Mouse (Mus musculus): Measurements from ENCODE around the gene Cdk14. TPM values are rescaled to one million over a fixed set of nuclear protein-coding genes. Genes with fewer than 3 reads are reported as not detected.

Gene Cdk14
- polyA plus RNA-seq, 1 experiment from 2014 or later: 10.8 TPM

DNA sequence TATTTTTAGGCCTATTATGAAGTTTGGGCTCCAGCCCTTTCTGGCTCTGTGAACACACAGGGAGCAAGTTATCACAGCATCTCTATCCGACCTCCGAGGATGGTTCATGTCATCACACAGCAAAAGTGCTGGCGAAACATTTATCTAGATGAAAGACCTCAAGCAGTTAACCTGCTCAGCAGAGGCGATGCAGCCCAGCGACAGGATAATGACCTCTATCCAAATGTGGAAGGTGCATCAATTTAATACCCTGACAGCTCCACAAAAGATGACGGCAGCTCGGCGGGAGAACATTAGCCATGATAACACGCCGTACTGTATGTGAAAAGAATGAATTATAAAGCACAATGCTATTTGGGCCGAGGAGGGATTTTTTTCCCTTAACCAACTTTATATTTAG lies 586.2 kb downstream of the Cdk14 start:
- H3K27ac ChIP-seq (replicated peaks): 0 out of 2 replicates have a peak overlapping the region, but pooled peaks have one; percentile 5
- no peak overlapping the region for H3K4me3 ChIP-seq
- H3K27me3 ChIP-seq (replicated peaks): no peaks in the 10 kb centered on the region
- no peaks in the 10 kb centered on the region for H3K36me3 ChIP-seq
- no peak for ATAC-seq (ENCODE audit: extremely low read depth, insufficient number of reproducible peaks, low FRiP score, low TSS enrichment)
- no peaks in the 10 kb centered on the region for H3K9me3 ChIP-seq
- H3K4me2 ChIP-seq: peak overlapping the region; percentile 16; the same call in 1 of the 2 replicates
- WGBS: 46% methylated on average over 11 of the region's 11 CpGs
- peaks cover 21% of the 10 kb centered on the region for H3K4me1 ChIP-seq
- no peak overlapping the region for H3K9ac ChIP-seq

DNA sequence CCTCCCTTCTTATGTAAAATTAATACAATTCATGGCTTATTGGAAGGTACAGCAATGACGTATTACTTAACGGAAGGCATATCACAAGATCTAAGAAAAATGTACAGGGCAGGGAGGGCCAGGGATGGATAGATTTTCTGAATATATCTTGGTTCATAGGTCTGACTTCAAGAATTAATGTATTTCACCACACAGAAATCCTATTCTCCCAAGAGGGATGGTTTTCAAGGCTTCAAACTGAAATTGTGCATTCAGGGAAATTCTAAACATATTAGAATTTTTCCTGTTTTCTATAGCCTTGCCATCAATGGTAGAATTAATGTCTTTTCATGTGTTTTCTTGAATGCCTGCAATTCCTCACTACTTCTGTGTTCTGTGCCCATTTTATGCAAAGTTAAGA lies 593.2 kb downstream of the Cdk14 start:
- Histone ChIP-seq H3K27me3 (replicated peaks) (no peaks in the 10 kb centered on the region), H3K36me3 (no peaks in the 10 kb centered on the region), H3K27ac (replicated peaks) (no peak overlapping the region), H3K4me3 (no peak overlapping the region), H3K4me1 (no peaks in the 10 kb centered on the region), H3K9me3 (no peaks in the 10 kb centered on the region), H3K4me2 (no peak overlapping the region), H3K9ac (no peak overlapping the region)
- no peak for ATAC-seq (ENCODE audit: extremely low read depth, insufficient number of reproducible peaks, low FRiP score, low TSS enrichment)
- WGBS: 84% methylated on average over 2 of the region's 2 CpGs

DNA sequence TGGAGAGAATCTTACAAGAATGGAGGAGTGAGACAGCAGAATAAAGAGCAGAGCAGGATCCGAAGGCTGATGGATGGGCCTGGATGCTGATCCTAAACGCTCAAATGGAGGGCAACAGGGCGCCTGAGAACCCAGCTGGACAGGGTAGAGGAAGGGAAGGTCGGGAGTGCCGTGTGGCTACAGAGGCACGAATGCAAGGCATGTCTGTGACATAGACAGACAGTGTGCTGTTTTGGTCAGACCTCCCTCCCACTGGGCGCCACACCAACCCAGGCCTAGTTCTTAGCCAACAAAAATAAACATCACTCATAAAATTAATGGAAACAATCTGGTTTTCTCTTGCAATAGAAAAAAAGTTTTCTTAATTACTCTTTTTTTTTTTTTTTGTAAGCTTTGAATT lies 594.2 kb downstream of the Cdk14 start:
- Histone ChIP-seq H3K36me3 (no peaks in the 10 kb centered on the region), H3K4me3 (no peak overlapping the region), H3K9me3 (no peaks in the 10 kb centered on the region), H3K27me3 (replicated peaks) (no peaks in the 10 kb centered on the region), H3K4me2 (no peak overlapping the region), H3K4me1 (peaks cover 5% of the 10 kb centered on the region), H3K27ac (replicated peaks) (no peak overlapping the region), H3K9ac (no peak overlapping the region)
- WGBS: 62% methylated on average over 7 of the region's 7 CpGs
- ATAC-seq (ENCODE audit: extremely low read depth, insufficient number of reproducible peaks, low FRiP score, low TSS enrichment): no peak

DNA sequence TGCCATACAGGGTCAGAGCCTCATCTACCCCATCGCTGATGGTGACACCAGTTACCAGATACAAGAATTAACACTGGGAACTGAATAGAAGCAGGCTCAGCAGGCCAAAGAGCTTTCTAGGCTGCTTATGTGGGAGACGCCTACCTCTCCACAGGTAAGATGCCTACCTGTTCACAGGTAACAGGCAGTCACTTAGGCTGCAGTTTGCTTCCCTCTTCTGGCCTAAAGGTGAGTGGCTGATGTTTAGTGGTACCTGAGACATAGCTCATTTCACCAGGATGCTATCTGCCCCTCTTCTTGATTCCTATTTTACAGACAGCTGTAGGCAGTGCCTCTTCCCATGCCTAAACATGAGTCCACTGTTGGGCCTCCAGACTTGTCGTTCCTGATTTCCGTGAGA lies 595.0 kb downstream of the Cdk14 start:
- no peaks in the 10 kb centered on the region for H3K9me3 ChIP-seq
- H3K27me3 ChIP-seq (replicated peaks): no peaks in the 10 kb centered on the region
- no peak overlapping the region for H3K27ac ChIP-seq (replicated peaks)
- H3K4me1 ChIP-seq: peaks cover 5% of the 10 kb centered on the region
- WGBS: 82% methylated on average over 4 of the region's 4 CpGs
- no peak overlapping the region for H3K4me2 ChIP-seq
- H3K9ac ChIP-seq: no peak overlapping the region
- ATAC-seq (ENCODE audit: extremely low read depth, insufficient number of reproducible peaks, low FRiP score, low TSS enrichment): no peak
- H3K4me3 ChIP-seq: no peak overlapping the region
- no peaks in the 10 kb centered on the region for H3K36me3 ChIP-seq

DNA sequence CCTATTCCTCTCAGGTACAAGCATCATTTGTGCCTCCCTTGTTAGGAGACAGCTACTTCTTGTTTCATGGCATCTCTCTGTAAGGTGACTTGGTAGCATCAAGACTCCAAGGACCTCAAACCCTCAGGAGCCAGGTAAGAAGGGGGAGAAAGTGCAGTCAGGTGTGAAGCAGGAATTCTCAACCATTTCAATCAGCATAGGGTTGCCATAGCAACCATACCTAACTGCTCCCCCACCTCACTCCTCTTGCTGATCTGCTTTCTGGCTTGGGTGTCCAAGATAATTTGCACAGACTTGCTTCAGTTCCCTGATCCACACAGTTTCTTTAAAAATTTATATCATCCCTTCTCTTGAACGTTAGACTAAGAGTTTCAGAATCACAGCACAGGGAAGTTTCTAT lies 595.9 kb downstream of the Cdk14 start:
- Histone ChIP-seq H3K4me3 (no peak overlapping the region), H3K4me2 (no peak overlapping the region), H3K4me1 (peaks cover 5% of the 10 kb centered on the region), H3K36me3 (no peaks in the 10 kb centered on the region), H3K9ac (no peak overlapping the region), H3K9me3 (no peaks in the 10 kb centered on the region), H3K27ac (replicated peaks) (no peak overlapping the region), H3K27me3 (replicated peaks) (no peaks in the 10 kb centered on the region)
- ATAC-seq (ENCODE audit: extremely low read depth, insufficient number of reproducible peaks, low FRiP score, low TSS enrichment): no peak
- whole genome bisulfite sequencing: 63% methylated on average over 1 of the region's 1 CpGs

DNA sequence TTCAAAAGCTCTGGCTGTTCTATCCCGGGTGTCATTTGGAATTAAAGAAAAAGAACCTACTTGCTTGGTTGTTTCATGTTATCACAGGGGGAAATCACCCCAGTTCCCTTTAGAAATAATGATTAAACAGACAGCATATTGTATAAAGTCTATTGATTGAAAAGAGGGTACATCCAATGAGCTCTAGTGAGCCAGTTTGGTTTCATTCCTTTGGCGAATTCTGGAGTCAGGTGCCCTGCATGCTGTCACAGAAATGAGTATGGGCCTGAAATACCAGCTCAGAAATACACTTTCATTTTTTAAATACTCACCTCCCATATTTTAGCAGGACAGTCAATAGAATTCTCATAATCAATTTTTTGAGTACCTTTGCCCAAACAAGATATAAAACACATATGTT lies 598.1 kb downstream of the Cdk14 start:
- ATAC-seq (ENCODE audit: extremely low read depth, insufficient number of reproducible peaks, low FRiP score, low TSS enrichment): no peak
- Histone ChIP-seq H3K9me3 (no peaks in the 10 kb centered on the region), H3K4me2 (no peak overlapping the region), H3K4me3 (no peak overlapping the region), H3K27ac (replicated peaks) (no peak overlapping the region), H3K4me1 (peaks cover 5% of the 10 kb centered on the region), H3K36me3 (no peaks in the 10 kb centered on the region), H3K9ac (no peak overlapping the region), H3K27me3 (replicated peaks) (no peaks in the 10 kb centered on the region)
- WGBS: 60% methylated on average over 2 of the region's 2 CpGs

DNA sequence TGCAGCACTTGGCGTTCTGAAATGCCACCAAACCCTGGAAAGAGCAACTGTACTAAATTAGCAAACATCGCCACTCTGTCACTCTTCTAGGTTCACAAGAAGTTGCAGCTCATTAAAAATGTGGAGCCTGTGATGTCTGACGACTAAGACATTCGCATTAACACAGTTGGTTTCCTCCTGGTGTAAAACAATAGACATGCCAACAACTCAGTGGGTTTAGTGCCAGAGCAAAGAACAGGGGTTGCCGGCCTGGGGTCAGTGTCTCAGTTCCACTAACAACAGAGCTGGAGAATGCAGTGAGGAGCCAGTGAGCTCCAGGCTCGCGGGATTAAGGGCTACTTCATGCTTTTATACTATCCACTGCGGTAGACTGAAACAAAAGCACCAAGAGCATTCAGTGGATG lies 598.7 kb downstream of the Cdk14 start:
- Histone ChIP-seq H3K4me2 (no peak overlapping the region), H3K4me1 (peaks cover 5% of the 10 kb centered on the region), H3K9me3 (no peaks in the 10 kb centered on the region), H3K4me3 (no peak overlapping the region), H3K27me3 (replicated peaks) (no peaks in the 10 kb centered on the region), H3K27ac (replicated peaks) (no peak overlapping the region), H3K36me3 (no peaks in the 10 kb centered on the region), H3K9ac (no peak overlapping the region)
- ATAC-seq (ENCODE audit: extremely low read depth, insufficient number of reproducible peaks, low FRiP score, low TSS enrichment): no peak
- WGBS: 49% methylated on average over 8 of the region's 8 CpGs

DNA sequence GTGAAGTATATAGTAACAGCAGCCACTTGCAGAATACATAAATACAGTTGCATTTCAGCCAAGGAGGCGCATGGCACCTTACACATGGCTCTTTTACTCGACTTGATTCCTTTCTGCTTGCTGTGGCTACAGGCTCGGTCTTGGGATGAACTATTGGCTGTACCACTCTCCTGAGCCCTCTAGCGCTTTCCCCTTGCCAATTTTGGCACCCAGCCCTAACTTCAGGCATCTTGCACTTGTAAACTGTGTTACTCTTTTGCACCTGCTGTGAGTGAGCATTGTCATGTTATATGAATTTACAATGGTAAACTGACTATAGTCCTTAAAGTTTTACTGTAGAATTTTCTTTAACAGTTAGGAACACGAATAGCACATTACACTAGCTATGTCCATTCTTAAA lies 603.1 kb downstream of the Cdk14 start:
- Histone ChIP-seq H3K9ac (no peak overlapping the region), H3K4me2 (no peak overlapping the region), H3K9me3 (no peaks in the 10 kb centered on the region), H3K27me3 (replicated peaks) (no peaks in the 10 kb centered on the region), H3K27ac (replicated peaks) (no peak overlapping the region), H3K4me3 (no peak overlapping the region), H3K36me3 (no peaks in the 10 kb centered on the region), H3K4me1 (peaks cover 5% of the 10 kb centered on the region)
- ATAC-seq (ENCODE audit: extremely low read depth, insufficient number of reproducible peaks, low FRiP score, low TSS enrichment): no peak
- WGBS: 72% methylated on average over 5 of the region's 5 CpGs

DNA sequence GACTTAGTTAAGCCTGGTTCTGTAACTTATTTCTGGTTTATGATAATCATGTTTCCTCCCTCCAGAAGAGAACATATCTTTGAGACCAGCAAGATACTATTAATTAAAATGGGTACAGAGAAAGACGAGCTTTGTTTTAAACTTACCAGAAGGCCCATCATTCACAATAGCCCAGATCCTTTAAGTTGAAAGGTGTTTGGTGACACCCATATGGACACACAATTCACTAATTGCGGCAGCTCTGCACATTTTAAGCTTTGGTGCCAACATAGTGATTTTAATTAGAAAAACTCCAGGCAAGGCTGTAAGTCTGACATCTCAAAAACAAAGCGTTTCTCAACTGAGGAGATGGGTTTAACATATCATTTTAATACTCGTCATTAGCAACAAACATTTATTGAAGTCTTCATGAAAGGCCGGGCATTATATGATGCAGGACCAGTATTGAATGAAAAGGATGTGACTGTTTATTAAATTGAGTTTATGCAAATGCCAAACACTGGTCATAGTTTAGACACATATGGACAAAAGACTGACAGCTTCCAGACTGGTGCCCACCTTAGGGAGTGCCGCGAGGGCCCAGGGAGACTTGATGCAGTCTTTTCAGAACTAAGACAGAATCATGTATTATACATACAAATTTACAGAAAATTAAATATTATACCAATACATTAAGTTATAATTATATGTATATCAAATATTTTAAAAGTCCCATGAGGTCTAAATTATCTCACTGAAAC lies 605.5 kb downstream of the Cdk14 start:
- Histone ChIP-seq H3K27me3 (replicated peaks) (no peaks in the 10 kb centered on the region), H3K4me2 (no peak overlapping the region), H3K4me3 (no peak overlapping the region), H3K9me3 (no peaks in the 10 kb centered on the region), H3K27ac (replicated peaks) (no peak overlapping the region), H3K4me1 (no peaks in the 10 kb centered on the region), H3K9ac (no peak overlapping the region), H3K36me3 (no peaks in the 10 kb centered on the region)
- no peak for ATAC-seq (ENCODE audit: extremely low read depth, insufficient number of reproducible peaks, low FRiP score, low TSS enrichment)
- WGBS: 86% methylated on average over 7 of the region's 7 CpGs

DNA sequence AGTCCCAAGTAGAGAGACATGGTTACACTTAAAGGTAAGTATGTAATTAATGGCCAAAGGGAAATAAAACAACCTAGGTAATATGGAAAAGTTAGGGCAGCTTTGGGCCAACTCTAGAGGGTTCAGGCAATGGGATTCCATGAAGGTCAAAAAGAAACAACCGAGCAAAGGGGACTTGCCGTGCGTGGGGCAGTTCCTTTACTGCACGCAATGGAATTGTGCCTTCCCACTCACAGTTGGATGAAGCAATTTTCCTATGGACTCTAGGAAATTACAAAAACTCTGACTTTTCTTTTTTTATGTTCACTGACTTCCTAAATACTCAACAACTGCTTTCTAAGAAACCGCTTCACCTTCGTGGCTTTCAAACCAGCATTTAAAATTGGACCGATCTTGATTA lies 606.8 kb downstream of the Cdk14 start:
- no peak for ATAC-seq (ENCODE audit: extremely low read depth, insufficient number of reproducible peaks, low FRiP score, low TSS enrichment)
- H3K4me3 ChIP-seq: no peak overlapping the region
- no peaks in the 10 kb centered on the region for H3K4me1 ChIP-seq
- no peaks in the 10 kb centered on the region for H3K27me3 ChIP-seq (replicated peaks)
- no peak overlapping the region for H3K27ac ChIP-seq (replicated peaks)
- H3K9me3 ChIP-seq: no peaks in the 10 kb centered on the region
- H3K4me2 ChIP-seq: no peak overlapping the region
- WGBS: 88% methylated on average over 7 of the region's 7 CpGs
- H3K36me3 ChIP-seq: no peaks in the 10 kb centered on the region
- H3K9ac ChIP-seq: no peak overlapping the region

DNA sequence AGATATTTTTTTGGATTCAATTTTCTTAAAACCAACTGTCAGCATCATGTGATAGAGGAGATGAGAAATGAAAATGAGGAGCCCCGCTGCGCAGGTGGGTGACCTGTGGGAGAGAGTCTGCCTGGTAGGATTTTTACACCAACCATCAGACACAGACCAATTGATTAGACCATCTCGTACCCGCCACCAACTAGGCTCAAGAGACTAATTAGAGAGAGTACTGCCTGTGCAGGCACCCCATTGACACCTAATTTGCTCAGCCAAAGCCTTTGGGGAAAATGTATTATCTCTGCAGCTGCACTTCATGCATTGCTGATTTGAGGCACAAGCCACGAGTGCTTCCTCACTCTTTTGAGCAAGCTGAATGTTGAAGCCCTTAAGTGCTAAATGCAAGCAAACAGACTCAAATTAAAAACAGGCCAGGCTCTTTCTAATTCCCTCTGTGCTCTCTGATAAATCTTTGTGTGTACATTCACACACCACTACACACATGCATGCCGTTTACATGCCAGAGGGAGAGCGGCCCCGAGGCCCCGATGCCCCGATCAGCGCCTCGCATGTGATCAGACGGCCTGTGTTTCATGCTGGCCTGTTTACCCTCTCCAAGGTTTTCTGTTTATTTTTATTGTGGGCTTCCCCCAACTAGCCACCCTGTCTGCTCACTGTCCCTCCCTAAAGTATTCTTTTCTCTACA lies 607.9 kb downstream of the Cdk14 start:
- Histone ChIP-seq H3K27me3 (replicated peaks) (no peaks in the 10 kb centered on the region), H3K4me3 (no peak overlapping the region), H3K4me2 (no peak overlapping the region), H3K27ac (replicated peaks) (no peak overlapping the region), H3K4me1 (peaks cover 3% of the 10 kb centered on the region; the same call in 1 of the 2 replicates), H3K9me3 (no peaks in the 10 kb centered on the region), H3K9ac (no peak overlapping the region), H3K36me3 (no peaks in the 10 kb centered on the region)
- no peak for ATAC-seq (ENCODE audit: extremely low read depth, insufficient number of reproducible peaks, low FRiP score, low TSS enrichment)
- WGBS: 75% methylated on average over 13 of the region's 13 CpGs

DNA sequence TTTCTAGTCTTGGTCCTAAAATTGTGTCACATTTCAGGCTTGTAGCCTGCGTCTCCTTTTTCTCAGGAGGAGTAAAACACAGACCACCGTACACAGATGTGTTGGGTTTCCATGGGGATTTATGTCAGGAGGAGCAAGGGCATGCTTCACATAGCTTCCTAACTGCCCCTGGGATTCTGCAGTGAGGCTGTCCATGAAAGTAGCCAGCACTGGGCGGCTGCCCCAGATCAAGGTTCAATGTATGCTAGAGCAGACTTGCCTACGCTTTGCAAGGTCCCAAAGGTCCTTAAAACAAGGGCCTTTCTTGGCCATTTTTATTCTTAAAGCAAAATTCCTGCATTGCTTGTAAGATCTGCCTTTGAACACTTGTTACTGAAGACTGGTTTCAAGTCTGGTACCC lies 614.9 kb downstream of the Cdk14 start:
- no peaks in the 10 kb centered on the region for H3K9me3 ChIP-seq
- H3K4me3 ChIP-seq: no peak overlapping the region
- ATAC-seq (ENCODE audit: extremely low read depth, insufficient number of reproducible peaks, low FRiP score, low TSS enrichment): no peak
- H3K4me2 ChIP-seq: no peak overlapping the region
- no peaks in the 10 kb centered on the region for H3K36me3 ChIP-seq
- WGBS: 60% methylated on average over 4 of the region's 4 CpGs
- H3K4me1 ChIP-seq: peaks cover 8% of the 10 kb centered on the region; the same call in 1 of the 2 replicates
- no peak overlapping the region for H3K27ac ChIP-seq (replicated peaks)
- no peaks in the 10 kb centered on the region for H3K27me3 ChIP-seq (replicated peaks)
- H3K9ac ChIP-seq: no peak overlapping the region

Measured in heart, embryonic 13.5 days (tissue).